Mouse (Mus musculus) heart, embryonic 10.5 days (tissue): ENCODE measurements around the gene Eme1. TPM values are rescaled to one million over a fixed set of nuclear protein-coding genes. Genes with fewer than 3 reads are reported as not detected.
"Not testable (repeated sequence)": the region's sequence is repeated elsewhere in the genome, so short reads cannot be mapped to it uniquely, and the experiment has no call there.

Experiments used
- DNase-seq: peaks from one replicate; pipeline ENCODE4 v3.0.0-alpha.2; 2017; ENCODE audit warnings: low spot score
- H3K27ac ChIP-seq: fragments of 300-500 bp; sonication (generic); 2 replicates; pipeline ENCODE4 v1.5.1; 2016; ENCODE audit warnings: mild to moderate bottlenecking
- H3K27me3 ChIP-seq: fragments of 300-500 bp; sonication (generic); 2 replicates; pipeline ENCODE4 v1.6.1; 2016; ENCODE audit warnings: mild to moderate bottlenecking; ENCODE audit not compliant: poor library complexity, insufficient read depth, severe bottlenecking
- H3K36me3 ChIP-seq: fragments of 300-500 bp; sonication (generic); 2 replicates; pipeline ENCODE4 v1.6.1; 2016; ENCODE audit warnings: mild to moderate bottlenecking, moderate library complexity
- H3K4me1 ChIP-seq: fragments of 300-500 bp; sonication (generic); 2 replicates; pipeline ENCODE4 v1.6.1; 2016; ENCODE audit warnings: mild to moderate bottlenecking
- H3K4me3 ChIP-seq: fragments of 300-500 bp; sonication (generic); 2 replicates; pipeline ENCODE4 v1.5.1; 2016; ENCODE audit warnings: mild to moderate bottlenecking, moderate library complexity
- H3K9me3 ChIP-seq: fragments of 300-500 bp; sonication (generic); 2 replicates; pipeline ENCODE4 v1.6.1; 2016; ENCODE audit warnings: mild to moderate bottlenecking, moderate library complexity
- WGBS: fragments of 180-500 bp; shearing (Covaris S2); methylation state at CpG from one replicate; pipeline ENCODE4 v1.1.7; 2016; 5-methylcytosine and 5-hydroxymethylcytosine counted together
- polyA plus RNA-seq: library from polyadenylated mRNA; unstranded; fragments of >200 nt; fragmentation: Nextera tagmentation; extraction: Ambion mirVana; gene quantifications from 2 replicates; pipeline ENCODE4 v1.2.1, GENCODE M21; 2016

Eme1 gene
- 24.7 and 33.4 TPM in 2 replicates for polyA plus RNA-seq

DNA sequence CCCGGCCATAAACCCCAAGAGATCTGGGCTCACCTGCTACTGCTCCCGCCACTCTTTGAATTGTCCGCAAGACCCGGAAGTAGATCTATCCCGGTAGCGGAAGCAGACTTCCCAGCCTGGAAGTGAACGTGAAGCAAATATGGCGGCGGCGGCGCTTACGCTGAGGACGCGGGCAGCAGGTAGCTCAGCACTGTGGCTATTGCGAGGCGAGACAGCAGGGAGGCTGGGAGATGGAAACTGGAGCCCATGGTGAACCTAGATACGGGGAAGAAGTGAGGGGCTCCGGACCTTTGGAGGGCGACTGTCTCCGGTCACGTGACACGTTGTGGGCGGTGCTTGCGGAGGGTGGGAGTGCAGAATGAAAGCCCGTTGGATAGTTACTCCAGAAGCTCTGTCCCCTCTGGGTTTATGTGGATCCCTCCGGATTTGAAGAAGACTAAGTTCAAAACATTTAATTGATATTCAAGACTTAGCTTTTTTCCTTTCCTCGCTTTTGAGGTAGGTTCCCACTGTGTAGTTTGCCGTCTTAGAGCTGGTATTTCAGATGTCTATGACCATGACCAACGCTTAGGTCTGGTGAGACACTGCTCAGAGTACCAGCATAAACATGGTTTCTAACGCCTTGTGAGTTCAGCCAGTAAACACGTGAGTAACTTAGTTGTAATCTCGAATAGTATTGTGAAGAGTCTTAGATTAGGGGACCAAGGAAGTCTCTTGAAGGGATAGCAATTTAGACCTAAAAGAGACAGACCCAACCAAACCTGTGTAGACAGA, at the start of gene Eme1, which contains the start of gene Mrpl27:
TSS of gene Eme1 (minus strand) at position 302 of the 774 bp plus-strand sequence.
TSS of gene Mrpl27 (plus strand) at position 105 of the 774 bp plus-strand sequence.
- Histone ChIP-seq H3K27me3 (no peaks in the 10 kb centered on the region), H3K4me3 (peak within 1 kb of the TSS; percentile 77), H3K27ac (peak within 1 kb of the TSS; percentile 99), H3K4me1 (peaks cover 12% of the 10 kb centered on the region; the same call in 1 of the 2 replicates), H3K9me3 (no peaks in the 10 kb centered on the region), H3K36me3 (peaks cover 49% of the 10 kb centered on the region)
- WGBS, result 2% methylated on average over 32 of the region's 32 CpGs
- peak; percentile 93 for DNase-seq

DNA sequence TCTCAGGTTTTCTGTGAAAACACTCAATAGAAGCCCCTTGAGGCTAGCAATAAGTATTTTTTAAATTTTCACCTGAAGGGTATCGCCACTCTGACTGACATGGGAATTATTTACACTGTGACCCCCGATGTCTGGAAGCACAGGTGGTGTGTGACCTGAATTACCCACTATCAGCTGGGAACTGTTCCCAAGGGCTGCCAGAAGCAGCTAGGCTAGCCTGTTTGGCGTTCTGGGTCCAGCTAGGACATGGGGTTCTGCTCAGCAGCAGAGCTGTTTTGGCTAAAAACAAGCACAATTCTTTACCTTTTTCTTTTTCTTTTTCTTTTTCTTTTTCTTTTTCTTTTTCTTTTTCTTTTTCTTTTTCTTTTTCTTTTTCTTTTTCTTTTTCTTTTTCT, 48.4 kb upstream of the Eme1 start:
- Histone ChIP-seq H3K4me3 (no peak overlapping the region), H3K36me3 (no peaks in the 10 kb centered on the region), H3K9me3 (no peaks in the 10 kb centered on the region), H3K27ac (no peak overlapping the region), H3K4me1 (peaks cover 21% of the 10 kb centered on the region), H3K27me3 (no peaks in the 10 kb centered on the region)
- DNase-seq, result no peak
- 75% methylated on average over 3 of the region's 3 CpGs for WGBS

DNA sequence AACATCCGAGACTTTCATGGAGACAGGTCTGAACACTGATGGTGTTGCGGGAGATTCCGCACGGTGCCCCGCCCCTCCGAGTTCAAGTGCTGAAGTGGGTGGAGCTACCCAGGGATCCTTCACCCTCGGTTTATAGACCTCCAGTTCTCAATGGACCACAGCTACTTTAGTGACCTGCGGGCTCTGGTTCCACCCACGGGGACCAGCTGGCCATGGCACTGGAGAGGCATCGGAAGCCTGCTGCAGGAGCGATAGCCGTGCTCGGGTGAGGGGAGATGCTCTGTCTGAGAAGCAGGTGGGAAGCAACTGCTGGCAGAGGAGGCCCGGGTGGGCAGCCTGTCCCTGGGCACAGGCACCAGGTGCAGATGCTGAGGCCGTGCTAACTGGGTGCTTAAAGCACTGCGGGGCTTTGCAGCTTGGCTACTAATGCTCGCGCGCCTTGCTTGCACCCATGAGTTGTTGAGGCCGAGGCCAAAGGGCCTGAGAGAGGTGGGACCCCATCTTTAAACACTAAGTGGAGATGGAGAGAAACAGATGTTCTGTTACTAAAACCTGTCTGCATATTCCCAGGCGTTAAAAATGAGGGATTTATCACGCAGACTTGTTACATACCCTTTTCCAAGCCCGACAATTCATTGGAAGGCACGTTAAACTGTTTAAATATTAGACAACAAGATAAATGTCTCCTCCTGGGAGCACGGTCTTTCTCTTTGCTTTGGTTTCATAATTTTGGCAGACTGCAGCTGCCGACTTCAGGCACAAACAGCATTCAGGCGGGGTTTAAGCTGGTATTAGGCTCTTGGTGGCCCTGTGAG, 47.8 kb upstream of the Eme1 start:
- 68% methylated on average over 27 of the region's 27 CpGs for WGBS
- Histone ChIP-seq H3K36me3 (no peaks in the 10 kb centered on the region), H3K27me3 (no peaks in the 10 kb centered on the region), H3K4me3 (no peak overlapping the region), H3K9me3 (no peaks in the 10 kb centered on the region), H3K27ac (no peak overlapping the region), H3K4me1 (peaks cover 21% of the 10 kb centered on the region)
- DNase-seq, result no peak

- DNase-seq, result no peak
- peaks cover 21% of the 10 kb centered on the region for H3K4me1 ChIP-seq
- 89% methylated on average over 3 of the region's 3 CpGs for WGBS
- no peaks in the 10 kb centered on the region for H3K27me3 ChIP-seq
- H3K36me3 ChIP-seq, result no peaks in the 10 kb centered on the region
- H3K4me3 ChIP-seq, result no peak overlapping the region
- no peak overlapping the region for H3K27ac ChIP-seq
- no peaks in the 10 kb centered on the region for H3K9me3 ChIP-seq
Observed at GRCm38 (mm10) chr11:94699399-94699798, 45.6 kb upstream of the Eme1 start.

DNA sequence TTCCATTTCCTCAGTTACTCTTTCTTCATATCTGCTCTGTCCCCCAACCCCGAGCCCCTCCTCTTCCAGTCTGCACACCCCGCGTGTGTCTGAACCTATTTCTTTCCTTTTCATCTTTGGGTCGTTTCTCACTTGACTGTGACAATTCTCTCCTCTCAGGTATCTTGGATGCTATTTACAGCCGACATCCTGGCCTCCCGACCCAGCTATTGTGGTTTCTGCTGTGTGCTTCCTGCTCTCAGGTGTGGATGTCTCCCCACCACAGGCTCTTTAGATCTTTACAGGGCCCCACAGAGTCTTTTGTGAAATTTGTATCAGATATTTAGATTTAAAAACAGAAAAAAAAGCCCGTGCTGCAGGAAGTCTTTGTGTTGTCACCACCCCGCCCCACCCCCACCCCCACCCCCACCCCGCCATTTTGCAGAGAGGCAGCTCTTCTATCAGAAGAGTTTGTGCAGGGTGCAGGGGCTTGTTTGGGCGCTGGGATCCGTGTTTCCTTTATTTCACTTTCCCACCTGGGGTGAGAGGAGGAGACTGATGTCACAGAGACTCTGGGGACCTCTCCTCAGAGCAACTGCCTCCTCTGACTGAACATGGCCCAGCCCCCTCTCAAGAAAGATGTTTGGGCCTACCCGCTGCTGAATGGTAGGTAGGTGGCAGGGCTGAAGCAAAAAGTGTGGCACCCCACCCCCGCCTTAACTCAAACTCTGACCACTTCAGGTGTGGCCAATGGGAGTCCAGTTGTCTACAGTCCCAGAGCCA, 44.1 kb upstream of the Eme1 start:
- Histone ChIP-seq H3K27ac (no peak overlapping the region), H3K27me3 (no peaks in the 10 kb centered on the region), H3K36me3 (no peaks in the 10 kb centered on the region), H3K4me3 (no peak overlapping the region), H3K4me1 (peaks cover 21% of the 10 kb centered on the region), H3K9me3 (no peaks in the 10 kb centered on the region)
- DNase-seq, result no peak
- WGBS, result 37% methylated on average over 13 of the region's 13 CpGs

- Histone ChIP-seq H3K4me1 (peaks cover 21% of the 10 kb centered on the region), H3K9me3 (no peaks in the 10 kb centered on the region), H3K27me3 (no peaks in the 10 kb centered on the region), H3K4me3 (no peak overlapping the region), H3K36me3 (no peaks in the 10 kb centered on the region), H3K27ac (no peak overlapping the region)
- WGBS, result 87% methylated on average over 2 of the region's 2 CpGs
- no peak for DNase-seq
Observed at GRCm38 (mm10) chr11:94697140-94697539, 43.4 kb upstream of the Eme1 start.

DNA sequence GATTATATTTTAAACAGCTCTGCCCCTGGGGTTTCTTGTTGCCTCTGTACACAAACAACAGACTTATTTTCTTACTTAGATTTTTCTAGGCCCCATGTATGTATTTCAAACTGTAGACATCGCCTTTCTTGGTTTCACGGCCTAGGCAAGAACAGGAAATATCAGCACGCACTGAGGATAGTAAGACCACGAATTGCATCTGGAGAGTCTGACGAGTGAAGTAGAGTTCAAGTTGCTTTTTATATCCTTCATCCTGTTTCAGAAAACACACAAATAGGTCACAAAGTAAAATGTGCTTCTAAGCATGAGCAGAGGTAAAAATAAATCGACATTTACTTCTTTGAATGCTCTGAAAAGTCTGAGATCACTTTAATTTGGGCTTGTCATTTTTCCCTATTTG, 41.7 kb upstream of the Eme1 start:
- Histone ChIP-seq H3K27me3 (no peaks in the 10 kb centered on the region), H3K4me1 (peaks cover 9% of the 10 kb centered on the region; the same call in 1 of the 2 replicates), H3K4me3 (no peak overlapping the region), H3K27ac (no peak overlapping the region), H3K36me3 (no peaks in the 10 kb centered on the region), H3K9me3 (no peaks in the 10 kb centered on the region)
- 75% methylated on average over 6 of the region's 6 CpGs for WGBS
- DNase-seq, result no peak

DNA sequence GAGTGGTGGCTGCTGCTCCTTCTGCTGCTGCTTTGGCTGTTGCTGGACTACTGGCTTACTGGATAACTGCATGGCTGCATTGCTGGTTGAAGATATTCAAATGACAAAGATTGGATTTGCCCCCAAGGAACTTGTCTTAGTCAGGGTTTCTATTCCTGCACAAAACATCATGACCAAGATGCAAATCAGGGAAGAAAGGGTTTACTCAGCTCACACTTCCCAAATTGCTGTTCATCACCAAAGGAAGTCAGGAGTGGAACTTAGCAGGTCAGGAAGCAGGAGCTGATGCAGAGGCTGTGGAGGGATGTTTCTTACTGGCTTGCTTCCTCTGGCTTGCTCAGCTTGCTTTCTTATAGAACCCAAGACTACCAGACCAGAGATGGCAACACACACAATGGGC, 38.7 kb upstream of the Eme1 start:
- H3K4me3 ChIP-seq, H3K36me3 ChIP-seq, H3K27ac ChIP-seq, H3K27me3 ChIP-seq, H3K4me1 ChIP-seq, H3K9me3 ChIP-seq, DNase-seq: not testable (repeated sequence)

GRCm38 (mm10) chr11:94687178-94687577, 33.4 kb upstream of the Eme1 start:
- Histone ChIP-seq H3K9me3 (no peaks in the 10 kb centered on the region), H3K27me3 (no peaks in the 10 kb centered on the region), H3K27ac (no peak overlapping the region), H3K36me3 (no peaks in the 10 kb centered on the region), H3K4me3 (no peak overlapping the region), H3K4me1 (no peaks in the 10 kb centered on the region; the same call in 1 of the 2 replicates)
- WGBS, result 69% methylated on average over 6 of the region's 6 CpGs
- no peak for DNase-seq

DNA sequence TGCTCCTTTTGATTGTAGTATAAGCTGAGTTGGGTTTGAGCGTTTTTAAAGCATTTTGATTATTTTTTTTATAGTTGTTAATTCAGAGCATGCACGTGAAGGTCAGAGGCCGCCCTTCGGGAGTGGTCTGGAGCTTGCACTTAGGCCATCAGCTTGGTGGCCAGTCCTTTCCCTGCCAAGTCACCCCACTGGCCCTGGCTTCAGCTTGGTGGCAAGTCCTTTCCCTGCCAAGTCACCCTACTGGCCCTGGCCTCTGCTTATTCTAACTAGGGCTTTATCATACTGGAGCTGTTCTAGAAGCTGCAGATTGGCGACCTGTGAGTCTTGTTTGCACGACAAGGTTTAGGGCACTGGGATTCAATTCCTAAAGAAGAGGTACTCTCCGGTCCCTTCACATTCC, 28.7 kb upstream of the Eme1 start:
- Histone ChIP-seq H3K27ac (no peak overlapping the region), H3K9me3 (no peaks in the 10 kb centered on the region), H3K4me1 (peaks cover 5% of the 10 kb centered on the region), H3K36me3 (no peaks in the 10 kb centered on the region), H3K4me3 (no peak overlapping the region), H3K27me3 (no peaks in the 10 kb centered on the region)
- WGBS, result 69% methylated on average over 7 of the region's 7 CpGs
- no peak for DNase-seq

DNA sequence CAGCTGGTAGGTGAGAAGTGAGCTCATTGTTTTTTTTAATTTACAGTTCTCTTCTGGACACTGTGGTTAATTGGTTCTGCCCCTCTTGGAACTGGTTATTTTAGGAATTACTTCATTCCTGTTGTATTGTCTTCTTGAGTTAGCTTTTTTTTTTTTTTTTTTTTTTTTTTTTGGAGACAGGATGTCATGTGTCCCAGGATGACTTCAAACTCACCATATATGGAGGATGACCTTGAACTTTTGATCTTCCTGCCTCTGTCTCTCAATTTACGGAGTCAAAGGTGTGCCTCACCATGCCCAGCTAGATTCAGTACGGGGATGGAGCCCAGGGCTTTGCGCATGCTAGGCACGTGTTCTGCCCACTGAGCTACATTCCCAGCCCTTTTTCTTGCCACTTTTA, 27.9 kb upstream of the Eme1 start:
- H3K36me3 ChIP-seq, result no peaks in the 10 kb centered on the region
- H3K27ac ChIP-seq, result no peak overlapping the region
- DNase-seq, result no peak
- no peak overlapping the region for H3K4me3 ChIP-seq
- no peaks in the 10 kb centered on the region for H3K27me3 ChIP-seq
- H3K4me1 ChIP-seq, result peaks cover 11% of the 10 kb centered on the region
- WGBS, result 71% methylated on average over 4 of the region's 4 CpGs
- H3K9me3 ChIP-seq, result no peaks in the 10 kb centered on the region

GRCm38 (mm10) chr11:94680639-94681038, 26.9 kb upstream of the Eme1 start:
- DNase-seq, result no peak
- no peak overlapping the region for H3K4me3 ChIP-seq
- H3K36me3 ChIP-seq, result no peaks in the 10 kb centered on the region
- H3K4me1 ChIP-seq, result peaks cover 21% of the 10 kb centered on the region
- no peaks in the 10 kb centered on the region for H3K9me3 ChIP-seq
- no peaks in the 10 kb centered on the region for H3K27me3 ChIP-seq
- H3K27ac ChIP-seq, result no peak overlapping the region
